Mouse (Mus musculus) limb, embryonic 14.5 days (tissue): ENCODE measurements around the gene Alpl. TPM values are rescaled to one million over a fixed set of nuclear protein-coding genes. Genes with fewer than 3 reads are reported as not detected.

ENCODE experiments used
- ATAC-seq: fragments of 200-750 bp; cut with Nextera tagmentation; 2 replicates; pipeline ENCODE4 v1.8.0; 2017; ENCODE audit warnings: low read depth, moderate number of reproducible peaks, moderate TSS enrichment; ENCODE audit not compliant: low FRiP score
- DNase-seq: peaks from one replicate; pipeline ENCODE4 v3.0.0-alpha.2; 2015; ENCODE audit warnings: low spot score
- H3K27ac ChIP-seq: fragments of 300-500 bp; sonication (generic); replicated peaks from 2 replicates; pipeline ENCODE4 v1.5.1; 2014; ENCODE audit warnings: low read depth, mild to moderate bottlenecking, low read length, moderate library complexity, mixed read lengths
- H3K27me3 ChIP-seq: fragments of 300-500 bp; sonication (generic); 2 replicates; pipeline ENCODE4 v1.6.1; 2014; ENCODE audit warnings: low read length, mixed read lengths; ENCODE audit not compliant: control insufficient read depth, insufficient read depth
- H3K36me3 ChIP-seq: fragments of 300-500 bp; sonication (generic); 2 replicates; pipeline ENCODE4 v1.6.1; 2014; ENCODE audit warnings: mild to moderate bottlenecking, low read length, moderate library complexity, mixed read lengths; ENCODE audit not compliant: control insufficient read depth, insufficient read depth
- H3K4me1 ChIP-seq: fragments of 300-500 bp; sonication (generic); 2 replicates; pipeline ENCODE4 v1.6.1; 2014; ENCODE audit warnings: antibody characterized with exemption, low read length, mixed read lengths; ENCODE audit not compliant: control insufficient read depth, insufficient read depth
- H3K4me2 ChIP-seq: fragments of 300-500 bp; sonication (generic); replicated peaks from 2 replicates; pipeline ENCODE4 v1.6.1; 2014; ENCODE audit warnings: low read depth, mild to moderate bottlenecking, low read length, moderate library complexity; ENCODE audit not compliant: severe bottlenecking
- H3K4me3 ChIP-seq: fragments of 300-500 bp; sonication (generic); replicated peaks from 2 replicates; pipeline ENCODE4 v1.5.1; 2014; ENCODE audit warnings: low read length
- H3K9ac ChIP-seq: fragments of 300-500 bp; sonication (generic); 2 replicates; pipeline ENCODE4 v1.6.1; 2014; ENCODE audit warnings: mild to moderate bottlenecking, low read depth, low read length, moderate library complexity; ENCODE audit not compliant: severe bottlenecking
- H3K9me3 ChIP-seq: fragments of 300-500 bp; sonication (generic); 2 replicates; pipeline ENCODE4 v1.6.1; 2016; ENCODE audit warnings: low read length; ENCODE audit not compliant: control insufficient read depth
- POLR2A ChIP-seq: fragments of 200-500 bp; IDR thresholded peaks from 2 replicates; pipeline ENCODE4 v1.8.0; 2012; ENCODE audit warnings: inconsistent platforms, mild to moderate bottlenecking, moderate library complexity, borderline replicate concordance; ENCODE audit not compliant: insufficient read depth, insufficient read length; ENCODE audit errors: extremely low read depth
- WGBS: fragments of 180-500 bp; shearing (Covaris S2); extraction: QIAGEN DNeasy Blood & Tissue Kit; methylation state at CpG from one replicate; pipeline ENCODE4 v1.1.7; 2014; 5-methylcytosine and 5-hydroxymethylcytosine counted together
- polyA plus RNA-seq, 2 experiments: library from polyadenylated mRNA; depleted of rRNA in 1 of 2; stranded (reverse) in 1 of 2; unstranded in 1 of 2; fragments of >200 nt; fragmentation: Nextera tagmentation in 1 of 2; extraction: Ambion mirVana in 1 of 2; gene quantifications; 2 replicates each; pipeline versions ENCODE4 v1.2.1 to v1.2.3; 2012 to 2014

Gene Alpl
- polyA plus RNA-seq, 2 experiments: 28.0 to 31.4 TPM

- Histone ChIP-seq H3K4me1 (no peaks in the 10 kb centered on the region), H3K27me3 (no peaks in the 10 kb centered on the region), H3K27ac (no peak overlapping the region), H3K9ac (no peak overlapping the region), H3K36me3 (no peaks in the 10 kb centered on the region), H3K4me3 (no peak overlapping the region), H3K9me3 (no peaks in the 10 kb centered on the region), H3K4me2 (no peak overlapping the region)
- ATAC-seq: no peak
- 72% methylated on average over 3 of the region's 3 CpGs for WGBS
- DNase-seq: no peak
- TF ChIP-seq POLR2A: no peak
These were observed 19.3 kb upstream of the Alpl start for GRCm38 (mm10) chr4:137815473-137815872.

- no peak overlapping the region for H3K9ac ChIP-seq
- DNase-seq (no peak), ATAC-seq (no peak)
- H3K4me3 ChIP-seq: no peak overlapping the region
- H3K27ac ChIP-seq: no peak overlapping the region
- H3K27me3 ChIP-seq: no peaks in the 10 kb centered on the region
- no peak overlapping the region for H3K4me2 ChIP-seq
- H3K36me3 ChIP-seq: no peaks in the 10 kb centered on the region
- TF ChIP-seq POLR2A: no peak
- H3K4me1 ChIP-seq: no peaks in the 10 kb centered on the region
- no peaks in the 10 kb centered on the region for H3K9me3 ChIP-seq
- WGBS: 76% methylated on average over 7 of the region's 7 CpGs
These were observed 18.0 kb upstream of the Alpl start for GRCm38 (mm10) chr4:137814140-137814539.

GRCm38 (mm10) chr4:137812946-137813708, 16.9 kb upstream of the Alpl start:
- TF ChIP-seq POLR2A: no peak
- DNase-seq (no peak), ATAC-seq (no peak)
- Histone ChIP-seq H3K4me2 (no peak overlapping the region), H3K9me3 (no peaks in the 10 kb centered on the region), H3K27ac (no peak overlapping the region), H3K4me3 (no peak overlapping the region), H3K4me1 (no peaks in the 10 kb centered on the region), H3K9ac (no peak overlapping the region), H3K36me3 (no peaks in the 10 kb centered on the region), H3K27me3 (no peaks in the 10 kb centered on the region)
- 63% methylated on average over 13 of the region's 13 CpGs for WGBS

- Histone ChIP-seq H3K4me1 (no peaks in the 10 kb centered on the region), H3K4me3 (no peak overlapping the region), H3K9ac (no peak overlapping the region), H3K27ac (no peak overlapping the region), H3K36me3 (no peaks in the 10 kb centered on the region), H3K4me2 (no peak overlapping the region), H3K9me3 (no peaks in the 10 kb centered on the region), H3K27me3 (no peaks in the 10 kb centered on the region)
- 73% methylated on average over 4 of the region's 4 CpGs for WGBS
- DNase-seq (no peak), ATAC-seq (no peak)
- TF ChIP-seq POLR2A: no peak
These were observed 13.8 kb upstream of the Alpl start for GRCm38 (mm10) chr4:137809999-137810398.

- Histone ChIP-seq H3K4me3 (no peak overlapping the region), H3K9me3 (no peaks in the 10 kb centered on the region), H3K36me3 (no peaks in the 10 kb centered on the region), H3K27me3 (no peaks in the 10 kb centered on the region), H3K9ac (no peak overlapping the region), H3K4me1 (no peaks in the 10 kb centered on the region), H3K27ac (no peak overlapping the region), H3K4me2 (no peak overlapping the region)
- no peak for TF ChIP-seq POLR2A
- ATAC-seq: no peak
- WGBS: 48% methylated on average over 7 of the region's 7 CpGs
- DNase-seq: no peak
These were observed 11.2 kb upstream of the Alpl start for GRCm38 (mm10) chr4:137807301-137807851.
